Mouse (Mus musculus): Measurements from ENCODE around the gene Kcnq1.

- TF ChIP-seq CTCF (conservative IDR thresholded peaks at IDR 0.05; ENCODE audit: low read length) (no peak), POU5F1 (IDR thresholded peaks at IDR 0.05; ENCODE audit: borderline replicate concordance, low read length) (no peak)
These were observed 189.8 kb downstream of the Kcnq1 start for GRCm38 (mm10) chr7:143296001-143296379.
